Mouse (Mus musculus): Measurements from ENCODE around the gene Cd5.

Cd5 gene

DNA sequence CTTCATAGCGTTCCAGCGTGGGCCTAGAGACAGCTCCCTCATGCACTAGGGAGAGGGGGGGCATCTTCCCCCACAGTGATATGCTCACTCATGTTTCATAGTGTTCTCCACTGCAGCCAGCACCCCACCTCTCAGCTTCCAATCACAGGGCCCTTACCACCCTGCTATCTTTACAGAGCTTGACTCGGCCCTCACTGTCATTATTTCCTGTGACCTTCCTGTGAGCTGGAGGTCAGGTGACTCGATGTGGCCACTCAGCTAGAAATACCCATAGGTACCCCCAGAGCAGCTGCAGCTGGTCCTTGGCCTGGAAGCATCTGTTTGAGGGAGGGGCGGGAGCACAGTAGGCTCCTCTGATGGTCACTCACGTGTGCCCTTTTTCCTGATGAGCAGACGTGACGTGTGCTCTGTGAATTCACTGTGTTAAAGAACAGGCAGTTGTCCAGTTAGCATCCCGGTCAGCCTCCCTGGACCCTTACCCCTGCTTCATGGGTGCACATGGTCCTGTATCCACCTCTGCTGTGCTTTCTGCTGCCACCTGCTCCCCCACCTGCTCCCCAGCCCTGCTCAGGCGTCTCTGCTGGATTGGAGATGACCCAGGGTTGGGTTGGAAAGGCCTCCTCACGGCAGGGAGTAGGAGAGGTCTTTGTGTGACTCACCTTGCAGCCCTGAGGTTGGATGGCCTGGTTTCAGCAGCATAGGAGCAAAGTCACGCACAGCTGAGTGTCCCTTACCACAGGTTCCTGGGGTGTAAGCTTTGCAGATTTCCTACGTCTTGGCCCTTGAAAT is 31.5 kb downstream of the Cd5 start:
- TF ChIP-seq GATA4 (IDR thresholded peaks at IDR 0.05; ENCODE audit: insufficient replicate concordance, low read length), result no peak

DNA sequence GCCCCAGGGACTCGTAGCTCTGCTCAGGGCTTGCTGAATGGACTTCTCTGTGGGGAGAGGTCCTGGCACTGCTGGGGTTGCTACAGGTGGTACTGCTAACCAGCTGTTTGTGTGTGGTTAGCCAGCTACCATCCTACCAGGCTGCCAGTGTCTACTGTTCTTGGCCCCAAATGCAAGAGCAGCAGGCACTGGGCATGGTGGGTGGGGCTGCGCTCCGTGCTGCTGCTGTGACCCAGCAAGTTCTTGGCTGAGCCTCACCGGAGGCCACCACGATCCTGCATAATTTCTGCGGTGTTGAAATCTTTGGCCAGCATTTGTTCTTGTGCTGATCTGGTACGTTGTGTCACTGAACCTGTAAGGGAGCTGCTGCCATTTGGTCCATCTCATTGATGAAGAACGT is 35.3 kb downstream of the Cd5 start:
- TF ChIP-seq GATA4 (IDR thresholded peaks at IDR 0.05; ENCODE audit: insufficient replicate concordance, low read length), result no peak

DNA sequence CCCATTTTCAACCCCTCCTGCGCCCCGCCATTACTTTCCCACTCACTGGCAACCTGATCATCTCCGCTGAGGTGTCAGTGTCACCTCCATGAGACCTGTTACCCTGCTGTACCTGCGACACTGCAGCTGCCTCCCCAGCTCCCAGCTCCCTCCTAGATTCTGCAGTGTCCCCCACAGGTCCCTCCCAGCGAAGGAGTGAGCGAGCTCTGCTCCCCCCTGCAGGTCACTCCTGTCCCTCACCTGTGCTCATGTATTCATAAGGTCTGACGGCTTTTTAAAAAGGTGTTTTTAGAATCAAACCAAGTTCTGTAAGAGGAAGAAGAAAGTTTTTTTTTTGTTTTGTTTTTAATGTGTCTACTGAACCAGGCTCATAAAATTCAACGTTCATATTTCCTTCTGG is 36.7 kb downstream of the Cd5 start:
- no peak for TF ChIP-seq GATA4 (IDR thresholded peaks at IDR 0.05; ENCODE audit: insufficient replicate concordance, low read length)

DNA sequence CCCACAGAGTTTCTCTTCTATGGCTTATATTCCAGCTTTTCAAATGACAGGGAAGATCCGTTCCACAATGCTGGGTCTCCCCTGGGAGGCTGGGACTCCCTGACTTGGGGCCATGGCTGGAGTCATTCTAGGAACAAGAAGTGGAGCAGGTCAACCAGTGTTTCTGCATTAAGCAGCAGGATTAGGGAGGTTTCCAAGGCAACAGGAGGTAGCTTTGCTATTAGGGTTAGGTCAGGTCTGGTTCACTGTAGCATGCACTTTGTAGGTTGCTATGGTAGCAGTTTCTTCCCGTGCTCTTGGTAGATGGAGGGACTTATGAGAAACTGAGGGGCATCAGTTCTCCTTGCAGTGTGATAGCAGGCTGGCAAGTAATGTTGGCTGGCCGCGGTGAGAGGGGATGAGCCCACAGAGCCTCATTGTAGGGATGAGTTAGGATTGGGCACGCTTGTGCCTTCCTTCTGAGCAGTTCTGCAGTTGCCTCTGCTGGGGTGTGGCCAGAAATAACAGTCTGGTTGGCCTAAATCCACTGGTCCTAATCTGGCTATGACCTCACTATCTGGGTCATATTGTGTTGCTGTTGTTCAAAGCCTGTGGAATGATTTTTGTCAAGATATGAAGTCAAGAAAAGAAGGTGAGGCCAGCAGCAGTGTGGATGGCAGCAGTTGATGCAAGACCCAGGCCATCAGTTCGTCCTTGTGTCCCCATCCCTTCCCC is 37.6 kb downstream of the Cd5 start:
- no peak for TF ChIP-seq GATA4 (IDR thresholded peaks at IDR 0.05; ENCODE audit: insufficient replicate concordance, low read length)

DNA sequence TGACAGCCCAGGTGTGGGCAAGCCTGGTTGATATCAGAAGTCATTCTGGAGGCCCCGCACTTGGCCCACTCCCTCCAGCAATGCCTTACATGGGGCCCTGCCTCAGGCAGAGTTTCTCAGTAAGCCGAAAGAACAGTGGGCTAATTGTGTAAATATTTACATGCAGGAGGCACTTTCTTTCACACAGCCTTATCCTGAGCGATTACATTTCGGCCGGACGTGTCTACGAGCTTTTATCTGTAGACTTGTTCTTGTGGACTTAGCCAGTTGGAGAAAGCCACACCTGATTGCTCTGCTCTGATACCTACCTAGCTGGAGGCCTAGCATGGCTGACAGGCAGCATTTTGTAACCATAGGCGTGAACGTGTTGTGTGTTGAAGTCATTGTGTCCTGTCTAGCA is 39.0 kb downstream of the Cd5 start:
- TF ChIP-seq GATA4 (IDR thresholded peaks at IDR 0.05; ENCODE audit: insufficient replicate concordance, low read length), result no peak

GRCm38 (mm10) chr19:10698131-10698991 is 40.4 kb downstream of the Cd5 start:
- TF ChIP-seq GATA4 (IDR thresholded peaks at IDR 0.05; ENCODE audit: insufficient replicate concordance, low read length), result no peak

GRCm38 (mm10) chr19:10695801-10696200 is 43.0 kb downstream of the Cd5 start:
- no peak for TF ChIP-seq GATA4 (IDR thresholded peaks at IDR 0.05; ENCODE audit: insufficient replicate concordance, low read length)

GRCm38 (mm10) chr19:10693926-10694682 is 44.7 kb downstream of the Cd5 start:
- no peak for TF ChIP-seq GATA4 (IDR thresholded peaks at IDR 0.05; ENCODE audit: insufficient replicate concordance, low read length)

GRCm38 (mm10) chr19:10692361-10692760 is 46.4 kb downstream of the Cd5 start:
- no peak for TF ChIP-seq GATA4 (IDR thresholded peaks at IDR 0.05; ENCODE audit: insufficient replicate concordance, low read length)

DNA sequence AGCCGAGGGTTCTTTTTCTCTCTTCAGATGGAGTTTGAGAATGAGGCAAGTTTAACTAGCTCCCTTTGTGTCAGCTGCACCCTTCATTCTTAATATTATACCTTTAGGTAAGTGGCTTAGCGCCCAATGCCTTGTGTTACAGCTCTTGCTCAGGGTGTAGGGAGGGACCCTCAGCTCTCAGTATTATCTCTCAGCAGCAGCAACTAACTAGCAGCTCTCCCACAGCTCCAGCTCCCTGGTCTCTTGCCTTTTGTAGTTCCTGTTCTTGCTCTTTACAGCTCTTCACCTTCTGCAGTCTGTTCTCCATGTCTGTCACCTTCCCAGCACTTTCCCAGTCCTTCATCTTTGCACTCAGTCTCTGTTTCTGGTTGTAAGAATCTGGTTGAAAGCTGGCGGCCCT is 47.1 kb downstream of the Cd5 start:
- TF ChIP-seq GATA4 (IDR thresholded peaks at IDR 0.05; ENCODE audit: insufficient replicate concordance, low read length), result no peak

DNA sequence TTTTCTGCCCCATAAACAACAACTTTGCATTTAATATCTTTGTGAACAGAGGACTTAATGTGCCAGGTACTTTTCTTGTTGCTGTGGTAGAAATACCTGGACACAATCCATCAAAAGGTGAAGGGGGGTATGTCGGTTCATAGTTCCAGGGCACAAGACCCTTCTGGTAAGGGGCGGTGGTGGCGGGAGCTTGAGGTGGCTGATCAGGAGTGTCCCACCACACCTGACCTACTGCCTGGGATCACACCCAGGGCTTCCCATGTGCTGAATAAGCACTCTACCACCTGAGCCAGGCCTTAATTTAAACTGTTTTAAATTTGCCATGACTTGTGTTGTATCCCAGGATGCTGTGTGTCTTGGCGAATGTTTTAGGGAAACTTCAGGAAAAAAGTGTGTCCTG is 47.7 kb downstream of the Cd5 start:
- no peak for TF ChIP-seq GATA4 (IDR thresholded peaks at IDR 0.05; ENCODE audit: insufficient replicate concordance, low read length)

- no peak for TF ChIP-seq GATA4 (IDR thresholded peaks at IDR 0.05; ENCODE audit: insufficient replicate concordance, low read length)
These were observed 48.5 kb downstream of the Cd5 start for GRCm38 (mm10) chr19:10690336-10690735.

DNA sequence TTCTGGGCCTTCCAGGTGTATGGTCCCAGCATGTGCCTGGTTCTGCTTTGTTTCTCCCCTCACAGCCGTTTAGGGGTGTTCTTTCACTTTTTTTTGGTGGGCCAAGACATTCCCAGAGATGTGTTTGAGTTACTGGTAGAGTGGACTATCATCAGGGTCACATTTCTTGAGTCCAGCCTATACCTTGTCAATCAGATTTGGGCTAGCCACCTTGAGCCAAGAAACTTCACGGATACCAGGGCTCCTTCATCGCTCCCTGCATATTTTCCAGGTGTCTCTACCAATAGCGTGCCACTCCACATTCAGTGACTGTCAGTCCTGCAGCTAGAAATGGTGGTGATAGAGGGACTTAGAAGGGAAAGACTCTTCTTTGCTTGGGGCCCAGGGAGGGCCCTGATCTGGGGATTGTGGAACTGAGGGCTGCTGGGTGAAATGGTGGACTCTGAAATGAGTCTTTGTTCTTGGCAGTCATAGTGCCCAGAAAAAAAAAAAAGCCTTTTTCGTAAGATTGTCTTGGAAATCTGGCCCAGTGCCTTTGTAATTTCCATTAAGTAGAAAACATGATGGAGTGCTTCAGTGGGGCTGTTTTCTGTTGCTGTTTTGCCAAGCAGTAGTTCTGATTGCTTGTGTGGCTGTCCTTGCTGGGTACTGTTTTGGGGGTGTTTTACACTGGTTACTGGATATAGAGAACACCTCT is 49.2 kb downstream of the Cd5 start:
- TF ChIP-seq GATA4 (IDR thresholded peaks at IDR 0.05; ENCODE audit: insufficient replicate concordance, low read length), result no peak

Data from liver, adult (tissue).